Mouse (Mus musculus) spleen, adult 2 months (tissue): ENCODE results near the gene Cdh4.

ENCODE experiments used
- CTCF ChIP-seq: fragments of 200-500 bp; IDR thresholded peaks from 2 replicates; pipeline ENCODE4 v1.5.1; 2011; ENCODE audit warnings: mild to moderate bottlenecking, inconsistent platforms; ENCODE audit not compliant: insufficient read depth, insufficient read length, insufficient replicate concordance; ENCODE audit errors: extremely low read depth
- POLR2A ChIP-seq: fragments of 200-500 bp; IDR thresholded peaks from 2 replicates; pipeline ENCODE4 v1.6.1; 2011; ENCODE audit warnings: low read depth, low read length, inconsistent platforms

DNA sequence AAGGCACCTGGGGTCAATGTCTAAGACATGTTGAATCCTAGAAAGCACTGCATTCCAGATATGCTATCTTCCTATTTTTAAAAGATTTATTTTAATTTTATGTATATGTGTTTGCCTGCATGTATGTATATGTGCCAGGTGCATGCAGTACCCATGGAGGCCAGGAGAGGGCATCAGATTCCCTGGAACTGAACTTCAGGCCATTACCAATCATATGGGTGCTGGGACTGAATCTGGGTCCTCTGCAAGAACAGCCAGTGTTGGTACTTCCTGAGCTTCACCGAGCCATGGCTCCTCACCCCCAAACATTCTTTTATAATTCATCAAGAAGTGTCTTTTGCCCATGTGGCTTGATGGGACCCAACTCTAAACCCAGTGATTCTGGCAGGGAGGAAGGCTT, 6.8 kb downstream of the Cdh4 start:
- no peak for TF ChIP-seq CTCF
- no peak for TF ChIP-seq POLR2A
